Mouse (Mus musculus) E14TG2a.4 (cell line): ENCODE results near the gene Setx.

Experiments
- H3K27me3 ChIP-seq: 2 replicates; pipeline ENCODE4 v1.6.1; 2014; ENCODE audit warnings: low read length, control low read depth; ENCODE audit not compliant: insufficient read depth
- H3K36me3 ChIP-seq: 2 replicates; pipeline ENCODE4 v1.6.1; 2014; ENCODE audit warnings: low read length, control low read depth; ENCODE audit not compliant: insufficient read depth
- H3K4me1 ChIP-seq: replicated peaks from 2 replicates; pipeline ENCODE4 v1.6.1; 2014; ENCODE audit warnings: low read depth, low read length, control low read depth
- H3K4me3 ChIP-seq: replicated peaks from 2 replicates; pipeline ENCODE4 v1.5.1; 2014; ENCODE audit warnings: mild to moderate bottlenecking, low read length
- H3K9me3 ChIP-seq: 2 replicates; pipeline ENCODE4 v1.6.1; 2014; ENCODE audit warnings: low read length, control low read depth
- CTCF ChIP-seq: conservative IDR thresholded peaks from 2 replicates; pipeline ENCODE4 v1.5.1; 2014; ENCODE audit warnings: low read length
- NANOG ChIP-seq: IDR thresholded peaks from 2 replicates; pipeline ENCODE4 v1.6.1; 2014; ENCODE audit warnings: borderline replicate concordance, low read length, mixed read lengths
- POU5F1 ChIP-seq: IDR thresholded peaks from 2 replicates; pipeline ENCODE4 v1.6.1; 2014; ENCODE audit warnings: low read length, borderline replicate concordance

The Setx gene

GRCm38 (mm10) chr2:29198446-29198845 lies 74.5 kb downstream of the Setx start:
- no peaks in the 10 kb centered on the region for H3K9me3 ChIP-seq
- no peak overlapping the region for H3K4me3 ChIP-seq
- H3K27me3 ChIP-seq, result peaks cover 60% of the 10 kb centered on the region
- no peaks in the 10 kb centered on the region for H3K36me3 ChIP-seq
- peaks cover 27% of the 10 kb centered on the region for H3K4me1 ChIP-seq
- TF ChIP-seq CTCF, result no peak
- TF ChIP-seq NANOG, result no peak
- TF ChIP-seq POU5F1, result no peak

- peaks cover 55% of the 10 kb centered on the region for H3K27me3 ChIP-seq
- H3K9me3 ChIP-seq, result no peaks in the 10 kb centered on the region
- no peaks in the 10 kb centered on the region for H3K36me3 ChIP-seq
- H3K4me1 ChIP-seq, result peaks cover 17% of the 10 kb centered on the region
- TF ChIP-seq CTCF (peak; percentile 53), NANOG (no peak), POU5F1 (no peak)
- no peak overlapping the region for H3K4me3 ChIP-seq
Observed at GRCm38 (mm10) chr2:29199909-29200308, 75.9 kb downstream of the Setx start.

- Histone ChIP-seq H3K4me3 (no peak overlapping the region), H3K36me3 (no peaks in the 10 kb centered on the region), H3K4me1 (peaks cover 7% of the 10 kb centered on the region), H3K9me3 (no peaks in the 10 kb centered on the region), H3K27me3 (peaks cover 47% of the 10 kb centered on the region)
- TF ChIP-seq NANOG (no peak), POU5F1 (no peak), CTCF (no peak)
Observed at GRCm38 (mm10) chr2:29201223-29201955, 77.4 kb downstream of the Setx start.

- Histone ChIP-seq H3K36me3 (no peaks in the 10 kb centered on the region), H3K9me3 (no peaks in the 10 kb centered on the region), H3K4me3 (no peak overlapping the region), H3K4me1 (peaks cover 8% of the 10 kb centered on the region), H3K27me3 (peaks cover 20% of the 10 kb centered on the region)
- no peak for TF ChIP-seq NANOG
- no peak for TF ChIP-seq POU5F1
Observed at GRCm38 (mm10) chr2:29206156-29206555, 82.2 kb downstream of the Setx start.

DNA sequence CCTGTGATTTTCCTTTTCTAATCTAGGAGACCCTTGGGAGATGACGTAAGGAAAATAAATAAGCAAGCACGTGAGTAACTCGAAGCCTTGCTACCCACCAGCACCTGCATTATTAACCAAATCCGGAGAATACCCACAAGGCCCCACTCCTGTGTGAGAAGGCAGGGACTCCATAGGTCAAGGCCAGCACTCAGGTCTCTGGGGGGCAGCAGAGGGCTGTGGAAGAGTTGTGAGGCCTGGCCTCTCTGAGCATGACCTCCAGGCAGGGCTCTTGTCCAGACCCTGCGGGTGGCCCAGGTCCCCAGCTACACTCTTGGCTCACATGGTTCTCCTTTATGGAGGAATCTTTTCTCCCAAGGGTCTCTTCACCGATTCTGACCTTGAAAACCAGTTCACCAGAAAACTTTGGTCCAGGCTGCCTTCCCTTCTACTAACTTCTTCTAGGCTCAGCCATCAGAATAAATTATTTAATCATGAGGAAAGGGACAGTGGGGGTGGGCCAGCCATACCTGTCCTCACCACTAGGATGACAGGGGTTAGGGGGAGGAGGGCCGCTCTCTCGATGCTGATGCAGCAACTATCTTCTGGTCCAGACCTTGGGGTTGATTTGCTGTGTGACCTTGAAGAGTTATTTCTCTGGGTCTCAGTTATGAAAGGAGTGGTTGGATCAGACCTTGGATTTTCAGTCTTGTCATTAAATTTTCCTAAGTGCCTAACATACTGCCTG lies 92.5 kb downstream of the Setx start:
- H3K9me3 ChIP-seq, result no peaks in the 10 kb centered on the region
- H3K36me3 ChIP-seq, result no peaks in the 10 kb centered on the region
- H3K4me3 ChIP-seq, result no peak overlapping the region
- H3K27me3 ChIP-seq, result 0 out of 2 replicates have a peak, but pooled peaks cover 3% of the 10 kb centered on the region
- H3K4me1 ChIP-seq, result peaks cover 6% of the 10 kb centered on the region; the same call in 1 of the 2 replicates
- TF ChIP-seq NANOG (no peak), CTCF (peak; percentile 42)

DNA sequence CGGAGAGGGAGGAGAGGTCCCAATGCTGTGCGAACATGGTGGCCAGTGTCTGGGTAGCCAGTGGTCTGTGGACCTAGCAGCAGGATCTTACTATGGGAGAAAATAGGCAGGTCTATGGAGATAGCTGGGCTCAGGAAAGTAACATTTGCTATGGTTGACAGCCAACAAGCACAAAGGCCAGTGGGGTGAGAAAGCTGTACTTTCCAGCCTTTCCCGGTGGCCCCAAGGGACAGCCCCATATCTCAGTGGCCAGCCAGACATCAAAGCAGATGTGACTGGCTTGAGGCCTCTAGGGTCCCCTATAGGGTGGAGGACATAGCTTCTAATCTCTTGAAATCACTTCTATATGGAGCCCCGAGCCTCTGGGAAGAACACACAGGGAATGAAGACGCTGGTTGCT lies 93.1 kb downstream of the Setx start:
- no peaks in the 10 kb centered on the region for H3K36me3 ChIP-seq
- no peak for TF ChIP-seq NANOG
- TF ChIP-seq CTCF, result no peak
- no peak for TF ChIP-seq POU5F1

GRCm38 (mm10) chr2:29217897-29218296 lies 93.9 kb downstream of the Setx start:
- Histone ChIP-seq H3K4me1 (peaks cover 16% of the 10 kb centered on the region), H3K4me3 (no peak overlapping the region), H3K36me3 (no peaks in the 10 kb centered on the region), H3K9me3 (no peaks in the 10 kb centered on the region), H3K27me3 (0 out of 2 replicates have a peak, but pooled peaks cover 3% of the 10 kb centered on the region)
- TF ChIP-seq NANOG (no peak), POU5F1 (no peak), CTCF (no peak)

More for the DNA sequence above, 93.1 kb downstream of the Setx start:
- no peaks in the 10 kb centered on the region for H3K9me3 ChIP-seq
- 0 out of 2 replicates have a peak, but pooled peaks cover 3% of the 10 kb centered on the region for H3K27me3 ChIP-seq
- H3K4me3 ChIP-seq, result no peak overlapping the region
- H3K4me1 ChIP-seq, result peaks cover 9% of the 10 kb centered on the region

DNA sequence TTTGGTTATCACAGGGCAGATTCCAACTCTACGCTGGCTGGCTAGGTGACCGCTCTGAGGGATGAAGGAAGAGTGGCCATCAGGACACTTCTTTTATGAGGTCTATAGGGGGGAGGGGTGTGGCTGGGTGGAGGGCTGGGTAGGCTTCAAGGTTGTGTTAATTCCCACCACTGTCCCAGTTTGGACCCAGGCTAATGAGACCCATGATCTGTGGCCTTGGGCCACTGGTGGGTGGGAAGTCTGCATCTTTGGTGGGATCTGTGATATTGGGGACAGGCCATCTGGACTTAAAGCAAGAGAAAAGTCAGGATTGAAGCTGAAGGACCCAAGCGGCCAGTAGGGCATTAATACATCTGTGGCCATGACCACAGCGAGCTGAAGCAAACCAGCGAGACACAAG lies 94.8 kb downstream of the Setx start:
- 0 out of 2 replicates have a peak, but pooled peaks cover 3% of the 10 kb centered on the region for H3K27me3 ChIP-seq
- H3K4me3 ChIP-seq, result no peak overlapping the region
- H3K9me3 ChIP-seq, result no peaks in the 10 kb centered on the region
- H3K4me1 ChIP-seq, result peaks cover 25% of the 10 kb centered on the region
- TF ChIP-seq CTCF, result no peak
- TF ChIP-seq POU5F1, result no peak
- no peak for TF ChIP-seq NANOG
- H3K36me3 ChIP-seq, result no peaks in the 10 kb centered on the region
